Mouse (Mus musculus): ENCODE data around the gene Fbp2. TPM values are rescaled to one million over a fixed set of nuclear protein-coding genes. Genes with fewer than 3 reads are reported as not detected.
"Not testable (repeated sequence)": the region's sequence is repeated elsewhere in the genome, so short reads cannot be mapped to it uniquely, and the experiment has no call there.

Fbp2 gene
- polyA plus RNA-seq, 1 experiment from 2014 or later = 474 TPM

GRCm38 (mm10) chr13:62812713-62813112 lies 45.5 kb downstream of the Fbp2 start:
- Histone ChIP-seq H3K4me1 (replicated peaks; ENCODE audit: control insufficient read depth, insufficient read depth, low read length) (no peaks in the 10 kb centered on the region), H3K4me3 (ENCODE audit: low read depth, low read length) (peak overlapping the region; percentile 34), H3K27me3 (replicated peaks; ENCODE audit: control insufficient read depth, insufficient read depth, low read length) (no peaks in the 10 kb centered on the region), H3K36me3 (ENCODE audit: control insufficient read depth, insufficient read depth) (no peaks in the 10 kb centered on the region), H3K4me2 (replicated peaks; ENCODE audit: low read depth) (peak overlapping the region; percentile 68), H3K9me3 (ENCODE audit: control insufficient read depth) (no peaks in the 10 kb centered on the region), H3K27ac (ENCODE audit: low read depth, low read length) (no peak overlapping the region), H3K9ac (ENCODE audit: low read depth, low read length) (no peak overlapping the region)
- no peak for TF ChIP-seq CTCF (IDR thresholded peaks at IDR 0.05; ENCODE audit: low read depth)
- ATAC-seq = no peak
- 3% methylated on average over 29 of the region's 32 CpGs for WGBS

- H3K4me3 ChIP-seq (ENCODE audit: low read depth, low read length); H3K27me3 ChIP-seq (replicated peaks; ENCODE audit: control insufficient read depth, insufficient read depth, low read length); H3K36me3 ChIP-seq (ENCODE audit: control insufficient read depth, insufficient read depth); ATAC-seq; H3K27ac ChIP-seq (ENCODE audit: low read depth, low read length); H3K4me1 ChIP-seq (replicated peaks; ENCODE audit: control insufficient read depth, insufficient read depth, low read length); H3K9me3 ChIP-seq (ENCODE audit: control insufficient read depth); H3K9ac ChIP-seq (ENCODE audit: low read depth, low read length); H3K4me2 ChIP-seq (replicated peaks; ENCODE audit: low read depth): not testable (repeated sequence)
- WGBS = 88% methylated on average over 6 of the region's 6 CpGs
Observed at GRCm38 (mm10) chr13:62807981-62808380, 50.2 kb downstream of the Fbp2 start.

Other genes with a start within 250 kb of the Fbp2 start
- 1.7 and 2.8 TPM in 2 replicates for gene 6720489N17Rik, start 234.2 kb downstream of the Fbp2 start, polyA plus RNA-seq (2015; fragmentation: Nextera tagmentation; extraction: Ambion mirVana)
- 5.6 and 6.4 TPM in 2 replicates for gene Platr25, start 97.7 kb downstream of the Fbp2 start, polyA plus RNA-seq (2015; fragmentation: Nextera tagmentation; extraction: Ambion mirVana)
- 1.2 and 1.7 TPM in 2 replicates for gene Gm5141, start 72.6 kb downstream of the Fbp2 start, polyA plus RNA-seq (2015; fragmentation: Nextera tagmentation; extraction: Ambion mirVana)
- gene Fbp1, start 29.9 kb upstream of the Fbp2 start, polyA plus RNA-seq (2015; fragmentation: Nextera tagmentation; extraction: Ambion mirVana) = 529 and 593 TPM in 2 replicates
- gene 2010111I01Rik, start 106.5 kb upstream of the Fbp2 start, polyA plus RNA-seq (2015; fragmentation: Nextera tagmentation; extraction: Ambion mirVana) = 72.7 and 73.3 TPM in 2 replicates

Data from intestine, postnatal 0 days (tissue).